Mouse (Mus musculus) heart, postnatal 0 days (tissue): ENCODE data around the gene Ncmap. TPM values are rescaled to one million over a fixed set of nuclear protein-coding genes. Genes with fewer than 3 reads are reported as not detected.

Source experiments
- ATAC-seq: fragments of 200-750 bp; cut with Nextera tagmentation; 2 replicates; pipeline ENCODE4 v1.8.0; 2017; ENCODE audit warnings: low read depth, moderate number of reproducible peaks, moderate library complexity; ENCODE audit not compliant: insufficient read depth
- DNase-seq: peaks from one replicate; pipeline ENCODE4 v3.0.0-alpha.2; 2016; ENCODE audit warnings: low spot score
- H3K27ac ChIP-seq: fragments of 300-500 bp; sonication (generic); 2 replicates; pipeline ENCODE4 v1.5.1; 2014; ENCODE audit warnings: low read depth, mild to moderate bottlenecking
- H3K27me3 ChIP-seq: fragments of 300-500 bp; sonication (generic); 2 replicates; pipeline ENCODE4 v1.6.1; 2014; ENCODE audit warnings: low read length, mixed read lengths; ENCODE audit not compliant: control insufficient read depth, insufficient read depth
- H3K36me3 ChIP-seq: fragments of 300-500 bp; sonication (generic); replicated peaks from 2 replicates; pipeline ENCODE4 v1.6.1; 2014; ENCODE audit warnings: low read length, mixed read lengths; ENCODE audit not compliant: control insufficient read depth, insufficient read depth
- H3K4me1 ChIP-seq: fragments of 300-500 bp; sonication (generic); 2 replicates; pipeline ENCODE4 v1.6.1; 2014; ENCODE audit warnings: antibody characterized with exemption; ENCODE audit not compliant: control insufficient read depth, insufficient read depth
- H3K4me2 ChIP-seq: fragments of 300-500 bp; sonication (generic); 2 replicates; pipeline ENCODE4 v1.6.1; 2014; ENCODE audit warnings: low read depth, mild to moderate bottlenecking, low read length, moderate library complexity
- H3K4me3 ChIP-seq: fragments of 300-500 bp; sonication (generic); 2 replicates; pipeline ENCODE4 v1.5.1; 2014; ENCODE audit warnings: low read depth, low read length
- H3K9ac ChIP-seq: fragments of 300-500 bp; sonication (generic); replicated peaks from 2 replicates; pipeline ENCODE4 v1.6.1; 2014; ENCODE audit warnings: low read depth, low read length, mixed read lengths
- H3K9me3 ChIP-seq: fragments of 300-500 bp; sonication (generic); replicated peaks from 2 replicates; pipeline ENCODE4 v1.6.1; 2016; ENCODE audit warnings: low read length; ENCODE audit not compliant: control insufficient read depth
- CTCF ChIP-seq: IDR thresholded peaks from 2 replicates; pipeline ENCODE4 v1.5.1; 2016; ENCODE audit warnings: antibody characterized with exemption, control low read depth, low read depth
- EP300 ChIP-seq: IDR thresholded peaks from 2 replicates; pipeline ENCODE4 v1.6.1; 2016; ENCODE audit warnings: antibody characterized with exemption, low read depth
- WGBS: fragments of 180-500 bp; shearing (Covaris S2); extraction: QIAGEN DNeasy Blood & Tissue Kit; methylation state at CpG from one replicate; pipeline ENCODE4 v1.1.7; 2014; 5-methylcytosine and 5-hydroxymethylcytosine counted together
- polyA plus RNA-seq: library from polyadenylated mRNA; unstranded; fragments of >200 nt; fragmentation: Nextera tagmentation; extraction: Ambion mirVana; gene quantifications from 2 replicates; pipeline ENCODE4 v1.2.1, GENCODE M21; 2015
- total RNA-seq: library from RNA; depleted of rRNA; stranded (reverse); fragments of >200 nt; gene quantifications from 2 replicates; pipeline ENCODE4 v1.2.3, GENCODE M21; 2014; ENCODE audit warnings: low replicate concordance

Gene Ncmap
- total and polyA plus RNA-seq, 2 experiments from 2014 or later = 0.16 TPM; not detected in 1

DNA sequence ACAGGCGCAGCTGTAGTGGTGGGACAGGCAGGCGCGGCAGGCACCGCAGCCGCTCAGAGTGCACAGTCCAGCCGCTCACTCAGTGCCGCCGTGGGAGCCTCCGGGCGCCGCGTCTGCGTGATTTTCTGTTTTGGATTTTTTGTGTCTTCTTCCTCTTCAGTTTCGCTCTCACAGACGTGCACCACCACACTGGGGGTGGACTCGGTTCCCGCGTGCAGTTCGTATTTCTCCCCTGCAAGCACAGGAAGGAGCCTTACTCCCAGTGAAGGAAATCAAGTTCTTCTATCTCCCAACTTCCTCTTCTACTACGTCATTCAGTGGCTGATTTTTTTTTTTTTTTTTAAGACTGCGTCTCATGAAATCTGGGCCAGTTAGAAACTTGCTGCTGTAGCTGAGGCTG is 18.3 kb upstream of the Ncmap start:
- Histone ChIP-seq H3K4me3 (no peak overlapping the region), H3K36me3 (peaks cover 59% of the 10 kb centered on the region), H3K9me3 (no peaks in the 10 kb centered on the region), H3K4me1 (no peaks in the 10 kb centered on the region), H3K9ac (no peak overlapping the region), H3K27me3 (no peaks in the 10 kb centered on the region), H3K4me2 (no peak overlapping the region; the same call in 1 of the 2 replicates), H3K27ac (no peak overlapping the region)
- TF ChIP-seq EP300 (no peak), CTCF (no peak)
- ATAC-seq (no peak), DNase-seq (no peak)
- WGBS = 83% methylated on average over 21 of the region's 21 CpGs

DNA sequence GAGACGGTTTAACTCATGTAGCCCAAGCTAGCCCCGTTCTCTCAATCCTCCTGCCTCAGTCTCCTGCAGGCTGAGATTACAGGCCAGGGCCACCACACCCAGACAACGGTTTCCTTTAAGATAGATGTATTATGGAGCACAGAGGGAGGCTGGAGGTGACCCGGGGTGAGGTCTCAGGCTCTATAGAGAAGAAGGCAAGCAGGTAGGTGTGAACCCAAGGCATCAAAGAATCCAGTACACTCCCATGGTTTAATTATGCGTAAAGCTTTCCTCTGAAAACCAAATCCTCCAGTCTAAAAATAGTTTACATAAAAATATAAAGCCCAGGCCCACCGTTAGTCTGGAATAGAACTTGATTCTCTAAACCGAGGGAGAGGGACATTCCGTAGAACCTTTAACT is 15.5 kb upstream of the Ncmap start:
- DNase-seq (no peak), ATAC-seq (no peak)
- no peaks in the 10 kb centered on the region for H3K4me1 ChIP-seq
- TF ChIP-seq CTCF (no peak), EP300 (no peak)
- no peaks in the 10 kb centered on the region for H3K27me3 ChIP-seq
- H3K4me3 ChIP-seq = no peak overlapping the region
- WGBS = 72% methylated on average over 8 of the region's 8 CpGs
- H3K27ac ChIP-seq = no peak overlapping the region
- no peak overlapping the region for H3K9ac ChIP-seq
- H3K9me3 ChIP-seq = no peaks in the 10 kb centered on the region
- H3K4me2 ChIP-seq = no peak overlapping the region
- peaks cover 43% of the 10 kb centered on the region for H3K36me3 ChIP-seq

DNA sequence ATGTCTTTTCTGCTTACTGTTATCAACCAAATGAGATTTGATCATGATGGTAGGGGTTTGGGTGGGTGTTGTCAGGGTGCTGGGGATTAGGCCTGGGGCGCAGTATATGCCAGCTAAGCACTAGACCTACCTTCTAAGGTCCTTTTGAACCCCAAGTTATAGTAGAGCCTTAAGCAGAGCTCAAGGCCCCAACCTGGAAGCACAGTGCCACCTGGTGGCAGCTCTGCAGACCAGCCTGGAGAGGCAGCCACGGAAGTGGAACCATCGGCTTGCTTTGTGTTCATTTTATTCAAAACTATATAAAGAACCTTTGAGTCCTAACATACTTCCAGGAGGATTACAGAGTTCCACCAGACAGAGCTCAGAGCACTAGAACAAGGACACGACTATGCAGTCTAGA is 13.6 kb upstream of the Ncmap start:
- no peak overlapping the region for H3K9ac ChIP-seq
- no peak overlapping the region for H3K4me2 ChIP-seq
- no peak for ATAC-seq
- DNase-seq = peak; percentile 16
- H3K36me3 ChIP-seq = peaks cover 31% of the 10 kb centered on the region
- no peak overlapping the region for H3K4me3 ChIP-seq
- no peaks in the 10 kb centered on the region for H3K27me3 ChIP-seq
- TF ChIP-seq CTCF (peak; percentile 88), EP300 (no peak)
- no peak overlapping the region for H3K27ac ChIP-seq
- H3K4me1 ChIP-seq = no peaks in the 10 kb centered on the region
- no peaks in the 10 kb centered on the region for H3K9me3 ChIP-seq
- WGBS = 39% methylated on average over 4 of the region's 4 CpGs

DNA sequence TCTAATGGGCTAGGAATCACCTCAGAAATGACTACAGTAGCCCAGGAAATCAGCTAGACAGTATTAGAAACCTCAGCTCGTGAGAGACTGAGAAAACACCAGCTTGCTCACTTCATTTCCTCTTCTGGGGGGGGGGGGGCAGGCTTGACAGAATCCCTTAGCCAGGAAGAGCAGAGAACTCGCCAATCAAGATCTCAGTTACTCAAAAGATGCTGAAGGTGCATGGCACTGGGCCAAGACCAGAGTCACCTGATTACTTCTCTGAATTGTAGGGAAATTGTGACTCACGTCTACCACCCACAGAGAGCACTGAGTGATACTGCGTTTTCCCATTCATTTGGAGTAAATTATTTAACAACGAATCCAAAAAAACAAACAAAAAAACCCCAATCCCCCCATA is 8.2 kb upstream of the Ncmap start:
- Histone ChIP-seq H3K4me2 (no peak overlapping the region), H3K9ac (no peak overlapping the region), H3K9me3 (no peaks in the 10 kb centered on the region), H3K4me3 (no peak overlapping the region), H3K27me3 (no peaks in the 10 kb centered on the region), H3K4me1 (no peaks in the 10 kb centered on the region), H3K27ac (no peak overlapping the region), H3K36me3 (no peaks in the 10 kb centered on the region)
- DNase-seq (no peak), ATAC-seq (no peak)
- no peak for TF ChIP-seq EP300
- TF ChIP-seq CTCF = no peak
- 48% methylated on average over 5 of the region's 5 CpGs for WGBS

DNA sequence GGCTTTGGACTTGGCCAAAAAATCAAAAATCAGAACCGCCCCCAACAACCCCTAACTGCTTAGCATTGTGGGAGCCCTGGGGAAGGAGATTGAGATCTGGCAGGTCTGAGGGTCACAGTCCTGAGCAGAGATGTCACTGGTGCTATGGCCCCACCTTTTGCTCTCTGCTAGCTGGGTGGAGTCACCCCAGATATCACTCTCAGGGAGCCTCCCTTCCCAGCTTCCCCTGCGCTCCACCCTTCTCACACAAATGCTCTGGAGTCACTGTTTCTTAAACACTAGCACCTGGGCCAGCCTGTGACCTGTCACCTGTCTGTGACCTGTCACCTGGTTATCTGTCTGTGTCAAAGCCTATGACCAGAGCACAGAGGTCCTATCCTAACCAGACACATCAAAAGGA is 6.9 kb upstream of the Ncmap start:
- Histone ChIP-seq H3K4me1 (no peaks in the 10 kb centered on the region), H3K9ac (no peak overlapping the region), H3K36me3 (no peaks in the 10 kb centered on the region), H3K9me3 (no peaks in the 10 kb centered on the region), H3K27me3 (no peaks in the 10 kb centered on the region), H3K4me2 (no peak overlapping the region), H3K27ac (no peak overlapping the region), H3K4me3 (no peak overlapping the region)
- ATAC-seq = no peak
- 93% methylated on average over 2 of the region's 2 CpGs for WGBS
- DNase-seq = no peak
- TF ChIP-seq EP300 (no peak), CTCF (no peak)

DNA sequence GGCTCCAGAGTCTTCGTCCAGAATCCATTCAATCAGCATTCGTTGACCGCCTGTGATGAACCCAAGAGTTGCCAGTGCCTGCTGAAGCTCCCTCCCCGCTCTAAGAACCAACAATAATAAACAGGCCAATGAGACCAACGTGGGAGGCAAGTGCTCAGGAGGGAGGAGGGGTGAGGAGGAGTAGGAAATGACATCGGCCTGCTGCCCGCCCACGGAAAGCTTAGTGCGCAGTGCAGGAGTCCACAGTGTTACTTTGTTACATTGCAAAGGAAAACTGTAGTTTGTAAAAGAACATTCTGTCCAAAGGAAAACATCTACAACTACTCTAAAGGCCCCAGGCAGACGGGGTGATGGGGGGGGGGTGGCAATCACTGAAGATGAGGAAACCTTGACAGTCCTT is 6.0 kb upstream of the Ncmap start:
- Histone ChIP-seq H3K4me1 (no peaks in the 10 kb centered on the region), H3K9ac (no peak overlapping the region), H3K4me2 (no peak overlapping the region), H3K9me3 (no peaks in the 10 kb centered on the region), H3K27ac (no peak overlapping the region), H3K27me3 (peaks cover 7% of the 10 kb centered on the region; the same call in 1 of the 2 replicates), H3K36me3 (no peaks in the 10 kb centered on the region), H3K4me3 (no peak overlapping the region)
- ATAC-seq (no peak), DNase-seq (no peak)
- TF ChIP-seq CTCF (no peak), EP300 (no peak)
- 71% methylated on average over 10 of the region's 10 CpGs for WGBS
